Mouse (Mus musculus) adrenal gland, adult (tissue): ENCODE data around the gene Gm10964.

Experiments used
- DNase-seq, 2 experiments: peaks; one replicate each; pipeline ENCODE4 v3.0.0; 2022 to 2023; ENCODE audit warnings: low spot score in 1 of 2; ENCODE audit not compliant: inconsistent age in 2 of 2

Gm10964 gene

GRCm38 (mm10) chr3:103733799-103734695 is 5.1 kb upstream of the Gm10964 start:
- no peak for DNase-seq

- DNase-seq, result peak in 1 of 2 experiments; percentile 51
Measured at GRCm38 (mm10) chr3:103734696-103735519, 4.3 kb upstream of the Gm10964 start.

GRCm38 (mm10) chr3:103735776-103736600 is 3.2 kb upstream of the Gm10964 start:
- DNase-seq, result no peak

- DNase-seq, result peak; percentile 44 to 64
Measured at GRCm38 (mm10) chr3:103737061-103737754, 2.0 kb upstream of the Gm10964 start.

- peak; percentile 85 to 95 for DNase-seq
Measured at GRCm38 (mm10) chr3:103737778-103738571, 1.2 kb upstream of the Gm10964 start, which contains the start of gene Olfml3. Gene Olfml3, minus strand, starts transcription at chr3:103738001.

GRCm38 (mm10) chr3:103740342-103740741 is 1.2 kb downstream of the Gm10964 start:
- DNase-seq, result no peak

GRCm38 (mm10) chr3:103743208-103743607 is 4.0 kb downstream of the Gm10964 start:
- DNase-seq, result no peak

GRCm38 (mm10) chr3:103745001-103745770 is 6.0 kb downstream of the Gm10964 start:
- DNase-seq, result no peak

- no peak for DNase-seq
Measured at GRCm38 (mm10) chr3:103746711-103747110, 7.5 kb downstream of the Gm10964 start.

- no peak for DNase-seq
Measured at GRCm38 (mm10) chr3:103751558-103751957, 12.4 kb downstream of the Gm10964 start.

GRCm38 (mm10) chr3:103755351-103755750 is 16.2 kb downstream of the Gm10964 start:
- DNase-seq, result no peak

GRCm38 (mm10) chr3:103756920-103757319 is 17.8 kb downstream of the Gm10964 start:
- no peak for DNase-seq

GRCm38 (mm10) chr3:103758456-103758855 is 19.3 kb downstream of the Gm10964 start:
- no peak for DNase-seq

- peak in 1 of 2 experiments; percentile 42 for DNase-seq
Measured at GRCm38 (mm10) chr3:103759261-103759970, 20.2 kb downstream of the Gm10964 start.

- DNase-seq, result no peak
Measured at GRCm38 (mm10) chr3:103766789-103767188, 27.6 kb downstream of the Gm10964 start.

GRCm38 (mm10) chr3:103771531-103772130 is 32.5 kb downstream of the Gm10964 start:
- DNase-seq, result peak; percentile 84 to 95

GRCm38 (mm10) chr3:103772846-103773245 is 33.7 kb downstream of the Gm10964 start:
- DNase-seq, result peak; percentile 28 to 74

- peak in 1 of 2 experiments; percentile 40 for DNase-seq
Measured at GRCm38 (mm10) chr3:103773508-103773907, 34.3 kb downstream of the Gm10964 start.
